Mouse (Mus musculus): ENCODE measurements around the gene Ube2e3. TPM values are rescaled to one million over a fixed set of nuclear protein-coding genes. Genes with fewer than 3 reads are reported as not detected.

The Ube2e3 gene
- polyA plus RNA-seq, 1 experiment from 2014 or later, result 104 TPM

DNA sequence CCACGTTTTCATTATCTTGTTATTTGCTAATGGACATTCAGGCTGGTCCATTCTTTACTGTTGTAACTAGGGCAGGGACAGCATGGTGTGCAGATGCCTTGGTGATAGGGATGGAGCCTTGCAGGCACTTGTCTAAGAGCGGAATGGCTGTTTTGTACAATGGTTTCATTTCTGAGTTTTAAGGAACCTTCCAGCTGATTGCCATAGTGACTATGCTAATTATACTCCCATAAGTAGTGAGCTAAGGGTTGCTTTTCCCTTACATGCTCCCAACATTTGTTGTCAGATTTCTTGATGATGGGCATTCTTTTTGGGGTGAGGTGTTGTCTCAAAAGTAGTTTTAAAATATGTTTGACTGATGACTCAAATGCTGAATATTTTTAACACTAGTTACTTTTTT lies 18.5 kb downstream of the Ube2e3 start:
- no peaks in the 10 kb centered on the region for H3K36me3 ChIP-seq
- no peak overlapping the region for H3K4me2 ChIP-seq
- peaks cover 62% of the 10 kb centered on the region for H3K4me1 ChIP-seq (replicated peaks)
- WGBS (ENCODE audit: insufficient replicate concordance), result 77% methylated on average over 2 of the region's 2 CpGs
- no peak overlapping the region for H3K9ac ChIP-seq
- no peak overlapping the region for H3K4me3 ChIP-seq (replicated peaks)
- no peaks in the 10 kb centered on the region for H3K9me3 ChIP-seq (replicated peaks)
- DNase-seq (no peak), ATAC-seq (ENCODE audit: low read depth) (no peak)
- no peak overlapping the region for H3K27ac ChIP-seq
- H3K27me3 ChIP-seq, result no peaks in the 10 kb centered on the region

DNA sequence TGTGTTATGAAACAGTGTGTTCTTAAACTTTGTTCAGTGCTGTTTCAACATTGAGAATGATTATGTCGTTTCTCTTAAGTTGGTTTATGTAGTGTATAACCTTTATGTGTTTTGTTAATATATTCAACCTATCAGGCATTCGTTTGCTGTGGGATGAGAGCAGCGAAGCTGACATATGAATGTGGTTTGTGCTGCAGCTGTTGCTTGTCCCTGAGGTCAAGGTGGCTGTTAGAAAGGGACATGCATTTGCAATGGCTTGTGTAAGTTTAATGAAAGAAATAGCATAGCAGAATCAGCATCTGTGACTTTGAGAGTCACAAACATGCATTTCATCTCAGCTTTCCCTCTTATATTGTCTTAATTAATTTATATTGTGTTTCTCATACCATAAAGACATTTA lies 20.3 kb downstream of the Ube2e3 start:
- Histone ChIP-seq H3K36me3 (no peaks in the 10 kb centered on the region), H3K4me2 (no peak overlapping the region), H3K27me3 (no peaks in the 10 kb centered on the region), H3K4me1 (replicated peaks) (peaks cover 49% of the 10 kb centered on the region), H3K9me3 (replicated peaks) (no peaks in the 10 kb centered on the region), H3K4me3 (replicated peaks) (no peak overlapping the region), H3K27ac (no peak overlapping the region), H3K9ac (no peak overlapping the region)
- ATAC-seq (ENCODE audit: low read depth) (no peak), DNase-seq (no peak)
- WGBS (ENCODE audit: insufficient replicate concordance), result 52% methylated on average over 3 of the region's 3 CpGs

DNA sequence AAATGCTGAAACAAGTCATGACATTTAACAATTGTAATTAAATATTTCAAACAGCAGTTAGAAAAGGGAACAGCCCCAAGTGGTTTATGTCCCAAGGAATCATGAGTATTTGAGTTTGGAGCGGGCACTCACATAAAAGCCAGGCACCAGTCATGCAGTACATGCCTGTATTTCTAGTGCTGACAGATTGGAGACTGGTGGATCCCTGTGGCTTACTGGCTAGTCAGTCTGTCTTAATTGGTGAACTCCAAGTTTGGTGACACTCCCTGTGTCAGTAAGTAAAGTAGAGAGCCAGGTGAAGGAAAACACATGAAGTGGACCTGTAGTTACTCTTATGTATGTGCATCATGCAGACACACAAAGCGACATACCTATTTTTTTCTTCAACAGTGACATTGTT lies 27.3 kb downstream of the Ube2e3 start:
- WGBS (ENCODE audit: insufficient replicate concordance), result 88% methylated on average over 2 of the region's 2 CpGs
- DNase-seq, result no peak
- ATAC-seq (ENCODE audit: low read depth), result no peak

DNA sequence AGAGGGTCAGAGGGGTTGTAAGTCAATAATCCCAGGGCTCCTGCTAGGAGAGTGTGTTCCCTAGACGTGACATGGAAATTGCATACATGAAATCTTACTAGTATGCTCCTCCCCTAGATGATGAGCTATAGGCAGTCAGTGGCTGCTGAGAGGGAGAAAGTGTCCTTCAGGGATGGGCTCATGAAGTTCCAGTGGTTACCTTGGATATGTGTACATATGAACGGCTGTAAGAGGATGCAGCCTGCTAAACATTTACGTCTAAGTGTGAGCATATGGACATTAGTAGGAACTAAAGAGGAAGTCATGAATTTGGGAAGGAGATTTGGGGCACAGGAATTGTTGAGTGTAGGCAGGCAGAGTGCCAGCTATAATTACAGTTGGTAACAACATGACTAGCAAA lies 38.0 kb downstream of the Ube2e3 start:
- H3K4me1 ChIP-seq (replicated peaks), result peaks cover 36% of the 10 kb centered on the region
- H3K27ac ChIP-seq, result no peak overlapping the region
- no peak overlapping the region for H3K4me3 ChIP-seq (replicated peaks)
- no peaks in the 10 kb centered on the region for H3K27me3 ChIP-seq
- 43% methylated on average over 3 of the region's 3 CpGs for WGBS (ENCODE audit: insufficient replicate concordance)
- no peaks in the 10 kb centered on the region for H3K9me3 ChIP-seq (replicated peaks)
- DNase-seq, result no peak
- no peak overlapping the region for H3K9ac ChIP-seq
- H3K4me2 ChIP-seq, result no peak overlapping the region
- H3K36me3 ChIP-seq, result peaks cover 3% of the 10 kb centered on the region; the same call in 1 of the 2 replicates
- no peak for ATAC-seq (ENCODE audit: low read depth)

More for the DNA sequence above, 27.3 kb downstream of the Ube2e3 start:
- H3K4me1 ChIP-seq (replicated peaks), result peaks cover 9% of the 10 kb centered on the region
- no peaks in the 10 kb centered on the region for H3K36me3 ChIP-seq
- H3K9ac ChIP-seq, result no peak overlapping the region
- no peaks in the 10 kb centered on the region for H3K9me3 ChIP-seq (replicated peaks)
- no peak overlapping the region for H3K27ac ChIP-seq
- no peak overlapping the region for H3K4me3 ChIP-seq (replicated peaks)
- H3K4me2 ChIP-seq, result no peak overlapping the region
- H3K27me3 ChIP-seq, result no peaks in the 10 kb centered on the region

DNA sequence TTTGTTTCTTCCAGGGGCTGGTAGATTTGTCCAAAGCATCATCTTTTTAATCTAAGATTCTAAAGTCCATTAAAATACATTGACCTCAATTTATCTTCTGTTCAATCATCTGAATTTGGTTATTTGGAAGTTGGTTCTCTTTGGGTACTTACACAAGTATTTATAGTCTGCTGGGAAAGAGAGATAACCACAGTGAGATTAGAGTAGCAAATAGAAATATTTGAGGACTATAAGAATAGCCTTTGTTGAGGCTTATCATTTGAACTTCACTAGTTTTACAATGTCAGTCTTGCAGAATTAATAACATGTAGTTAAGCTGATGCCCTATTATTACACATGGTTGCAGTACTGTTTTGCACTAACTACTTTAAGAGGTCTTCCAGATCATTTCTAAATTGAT lies 43.6 kb downstream of the Ube2e3 start:
- DNase-seq (no peak), ATAC-seq (ENCODE audit: low read depth) (no peak)
- peaks cover 13% of the 10 kb centered on the region for H3K36me3 ChIP-seq
- no peak overlapping the region for H3K9ac ChIP-seq
- H3K4me2 ChIP-seq, result no peak overlapping the region
- H3K9me3 ChIP-seq (replicated peaks), result no peaks in the 10 kb centered on the region
- no peak overlapping the region for H3K4me3 ChIP-seq (replicated peaks)
- H3K27me3 ChIP-seq, result no peaks in the 10 kb centered on the region
- H3K4me1 ChIP-seq (replicated peaks), result peaks cover 24% of the 10 kb centered on the region
- H3K27ac ChIP-seq, result no peak overlapping the region

DNA sequence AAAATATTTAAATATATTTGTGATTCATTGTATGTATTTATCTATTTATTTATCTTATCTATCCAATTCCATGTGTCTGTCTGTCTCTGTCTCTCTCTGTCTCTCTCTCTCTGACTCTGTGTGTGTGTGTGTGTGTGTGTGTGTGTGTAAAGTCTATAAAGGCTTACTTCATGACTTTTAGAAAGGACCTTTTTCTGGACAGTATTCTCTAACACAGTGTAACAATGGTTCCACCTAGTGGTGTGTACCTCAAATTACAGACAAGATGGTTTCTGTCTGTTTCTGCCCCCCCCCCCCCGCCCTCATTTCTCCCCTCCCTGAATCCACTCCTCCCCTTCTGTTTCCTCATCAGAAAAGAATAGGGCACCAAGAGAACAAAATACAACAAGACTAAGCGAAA lies 46.9 kb downstream of the Ube2e3 start:
- Histone ChIP-seq H3K9ac (no peak overlapping the region), H3K36me3 (peaks cover 25% of the 10 kb centered on the region), H3K4me3 (replicated peaks) (no peak overlapping the region), H3K27me3 (no peaks in the 10 kb centered on the region), H3K27ac (no peak overlapping the region), H3K4me1 (replicated peaks) (peaks cover 9% of the 10 kb centered on the region), H3K9me3 (replicated peaks) (no peaks in the 10 kb centered on the region), H3K4me2 (no peak overlapping the region)
- WGBS (ENCODE audit: insufficient replicate concordance), result 55% methylated on average over 2 of the region's 2 CpGs
- ATAC-seq (ENCODE audit: low read depth) (peak; percentile 67), DNase-seq (no peak)

DNA sequence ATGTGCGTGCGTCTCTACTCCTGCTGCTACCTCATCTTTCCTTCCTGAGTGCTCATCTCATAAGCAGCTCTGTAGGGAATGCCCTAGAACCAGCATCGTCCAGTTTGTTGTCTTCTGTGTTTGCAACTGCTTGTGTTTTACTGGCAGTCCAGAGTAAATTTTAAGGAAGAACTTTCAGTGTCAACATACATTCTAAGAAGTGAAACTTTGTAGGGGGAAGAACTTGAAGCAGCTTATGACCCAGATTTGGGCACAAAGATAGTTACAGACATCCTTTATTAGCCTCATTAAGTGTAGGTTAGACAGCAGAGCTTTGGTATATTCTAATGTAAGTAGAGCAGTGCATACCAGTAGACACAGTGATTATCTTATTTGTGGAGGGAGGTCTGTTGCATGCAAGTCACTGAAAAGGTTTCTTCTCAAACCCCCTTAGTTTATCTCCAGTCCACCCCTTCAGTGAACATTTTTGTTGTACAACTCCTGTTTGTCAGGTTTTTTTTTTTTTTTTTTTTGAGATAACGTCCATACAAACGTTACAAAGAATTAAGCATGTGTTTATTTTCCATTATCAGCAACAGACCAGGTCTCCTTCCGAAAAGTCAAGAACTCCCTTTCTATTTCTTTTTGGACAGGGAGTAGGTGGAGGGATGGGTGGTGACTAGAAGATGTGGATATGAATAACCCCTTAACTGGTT lies 55.2 kb downstream of the Ube2e3 start:
- Histone ChIP-seq H3K4me2 (no peak overlapping the region), H3K27ac (peak overlapping the region; percentile 48; the same call in 1 of the 2 replicates), H3K27me3 (no peaks in the 10 kb centered on the region), H3K4me1 (replicated peaks) (peaks cover 39% of the 10 kb centered on the region), H3K36me3 (peaks cover 22% of the 10 kb centered on the region), H3K9ac (no peak overlapping the region), H3K9me3 (replicated peaks) (no peaks in the 10 kb centered on the region), H3K4me3 (replicated peaks) (no peak overlapping the region)
- no peak for DNase-seq
- 42% methylated on average over 6 of the region's 6 CpGs for WGBS (ENCODE audit: insufficient replicate concordance)
- peak; percentile 81 for ATAC-seq (ENCODE audit: low read depth)

DNA sequence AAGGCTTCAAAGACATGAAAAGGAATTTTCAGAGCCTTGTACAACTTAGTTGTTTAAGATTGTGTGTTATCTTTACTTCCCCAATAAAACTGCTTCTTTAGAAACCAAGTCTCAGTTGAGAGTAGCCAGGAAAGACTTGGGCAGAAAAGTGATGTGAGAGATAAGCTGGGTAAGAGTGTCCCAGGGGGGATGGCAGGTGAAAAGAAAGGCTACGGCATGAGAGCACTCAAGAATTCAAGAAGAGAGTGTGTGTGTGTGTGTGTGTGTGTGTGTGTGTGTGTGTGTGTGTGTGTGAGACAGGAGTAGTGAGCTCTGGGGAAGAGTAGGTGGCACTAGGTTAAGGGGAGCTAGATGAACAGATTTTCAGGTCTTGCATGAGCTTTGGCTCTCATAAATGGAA lies 57.9 kb downstream of the Ube2e3 start:
- H3K9me3 ChIP-seq (replicated peaks), result no peaks in the 10 kb centered on the region
- H3K27ac ChIP-seq, result no peak overlapping the region
- H3K4me2 ChIP-seq, result no peak overlapping the region
- WGBS (ENCODE audit: insufficient replicate concordance), result 44% methylated on average over 1 of the region's 1 CpGs
- no peak overlapping the region for H3K9ac ChIP-seq
- peaks cover 39% of the 10 kb centered on the region for H3K4me1 ChIP-seq (replicated peaks)
- H3K27me3 ChIP-seq, result no peaks in the 10 kb centered on the region
- DNase-seq (no peak), ATAC-seq (ENCODE audit: low read depth) (no peak)
- H3K36me3 ChIP-seq, result peaks cover 8% of the 10 kb centered on the region; the same call in 1 of the 2 replicates
- no peak overlapping the region for H3K4me3 ChIP-seq (replicated peaks)

DNA sequence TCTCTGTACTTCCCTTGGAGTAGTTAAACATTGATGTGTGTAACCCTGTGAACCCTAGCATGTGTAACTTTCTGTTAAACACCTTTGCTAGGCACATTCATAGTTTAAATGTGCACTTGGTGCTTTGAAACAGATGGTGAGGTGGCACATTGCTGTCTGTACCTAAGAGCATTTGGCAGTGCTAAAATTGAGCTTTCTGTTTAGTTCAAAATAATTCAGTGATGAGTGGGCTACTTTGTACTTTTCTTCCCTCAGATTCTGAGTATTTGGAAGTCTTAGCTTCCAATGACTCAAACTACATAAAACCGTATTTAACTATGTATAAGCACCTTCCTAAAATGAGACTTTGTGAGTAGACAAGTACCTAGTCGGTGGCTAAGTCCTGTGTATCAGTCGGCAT lies 59.7 kb downstream of the Ube2e3 start:
- Histone ChIP-seq H3K9me3 (replicated peaks) (no peaks in the 10 kb centered on the region), H3K4me2 (no peak overlapping the region), H3K27me3 (no peaks in the 10 kb centered on the region), H3K36me3 (0 out of 2 replicates have a peak, but pooled peaks cover 5% of the 10 kb centered on the region), H3K4me1 (replicated peaks) (peaks cover 34% of the 10 kb centered on the region), H3K27ac (no peak overlapping the region), H3K9ac (no peak overlapping the region), H3K4me3 (replicated peaks) (no peak overlapping the region)
- DNase-seq (no peak), ATAC-seq (ENCODE audit: low read depth) (no peak)
- 70% methylated on average over 3 of the region's 3 CpGs for WGBS (ENCODE audit: insufficient replicate concordance)

DNA sequence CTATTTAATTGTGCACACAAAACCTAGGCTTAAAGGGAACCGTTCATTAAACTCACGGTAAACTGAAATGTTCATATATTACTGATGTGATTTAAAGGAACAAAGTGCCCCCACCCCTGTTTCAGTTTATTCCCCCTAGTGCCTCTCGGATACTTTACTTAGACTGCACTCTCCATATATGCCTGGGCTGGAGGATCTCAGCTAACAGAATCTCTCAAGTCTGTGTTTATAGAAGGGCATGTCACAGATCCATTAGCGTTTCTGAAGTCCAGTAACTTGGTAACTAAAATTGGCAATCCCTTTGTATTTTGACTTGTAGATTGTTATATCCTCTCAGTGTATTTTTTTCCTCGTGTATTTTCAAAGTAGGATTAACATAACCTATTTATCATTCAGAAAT lies 60.2 kb downstream of the Ube2e3 start:
- WGBS (ENCODE audit: insufficient replicate concordance), result 79% methylated on average over 5 of the region's 5 CpGs
- no peak overlapping the region for H3K4me2 ChIP-seq
- H3K9me3 ChIP-seq (replicated peaks), result no peaks in the 10 kb centered on the region
- H3K27ac ChIP-seq, result no peak overlapping the region
- no peaks in the 10 kb centered on the region for H3K27me3 ChIP-seq
- H3K36me3 ChIP-seq, result 0 out of 2 replicates have a peak, but pooled peaks cover 5% of the 10 kb centered on the region
- H3K4me3 ChIP-seq (replicated peaks), result no peak overlapping the region
- ATAC-seq (ENCODE audit: low read depth) (no peak), DNase-seq (no peak)
- peaks cover 30% of the 10 kb centered on the region for H3K4me1 ChIP-seq (replicated peaks)
- no peak overlapping the region for H3K9ac ChIP-seq

DNA sequence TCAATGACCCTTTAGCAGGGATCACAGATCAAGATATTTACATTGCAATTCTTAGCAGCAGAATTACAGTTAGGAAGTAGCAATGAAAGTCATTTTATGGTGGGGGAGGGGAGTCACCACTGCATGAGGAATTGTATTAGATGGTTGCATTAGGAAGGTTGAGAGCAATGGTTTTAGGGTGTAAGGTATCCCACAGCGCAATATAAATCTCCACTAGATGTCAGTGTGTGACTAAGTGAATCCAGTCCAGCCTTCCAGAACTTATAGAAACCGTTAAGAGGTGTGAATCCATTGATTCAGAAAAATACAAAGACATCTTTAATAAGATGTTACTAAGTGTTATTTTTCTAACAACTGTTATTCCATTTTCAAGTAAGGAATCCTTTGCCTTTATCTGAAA lies 63.4 kb downstream of the Ube2e3 start:
- Histone ChIP-seq H3K4me1 (replicated peaks) (peaks cover 6% of the 10 kb centered on the region; the same call in 1 of the 2 replicates), H3K27ac (no peak overlapping the region), H3K36me3 (0 out of 2 replicates have a peak, but pooled peaks cover 5% of the 10 kb centered on the region), H3K9ac (no peak overlapping the region), H3K4me3 (replicated peaks) (no peak overlapping the region), H3K9me3 (replicated peaks) (no peaks in the 10 kb centered on the region), H3K27me3 (no peaks in the 10 kb centered on the region), H3K4me2 (no peak overlapping the region)
- ATAC-seq (ENCODE audit: low read depth) (no peak), DNase-seq (no peak)
- WGBS (ENCODE audit: insufficient replicate concordance), result 42% methylated on average over 2 of the region's 2 CpGs

DNA sequence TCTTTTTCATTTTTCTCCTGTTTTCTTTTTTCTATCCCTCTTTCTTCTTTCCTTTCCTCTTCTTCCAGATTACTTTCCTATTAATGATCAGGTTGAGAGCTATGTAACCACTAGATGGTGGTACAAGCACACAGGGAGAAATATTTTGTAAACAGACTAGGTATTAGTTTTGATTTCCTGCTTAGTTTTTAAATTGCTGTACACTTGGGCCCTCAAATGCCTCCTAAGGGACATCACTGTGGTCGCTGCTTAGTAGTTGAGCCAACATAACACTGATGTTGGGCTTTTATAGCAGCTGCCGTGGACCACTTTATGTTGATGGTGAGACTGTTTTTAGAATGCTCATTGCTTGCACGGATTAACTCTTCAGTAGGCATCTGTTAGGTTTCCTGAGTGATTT lies 91.5 kb downstream of the Ube2e3 start:
- Histone ChIP-seq H3K4me1 (replicated peaks) (peaks cover 13% of the 10 kb centered on the region), H3K4me2 (no peak overlapping the region), H3K27me3 (no peaks in the 10 kb centered on the region), H3K9ac (no peak overlapping the region), H3K4me3 (replicated peaks) (no peak overlapping the region), H3K27ac (no peak overlapping the region), H3K36me3 (no peaks in the 10 kb centered on the region), H3K9me3 (replicated peaks) (no peaks in the 10 kb centered on the region)
- no peak for DNase-seq
- no peak for ATAC-seq (ENCODE audit: low read depth)
- WGBS (ENCODE audit: insufficient replicate concordance), result 48% methylated on average over 3 of the region's 3 CpGs
